Mouse (Mus musculus) cerebellum, adult 2 months (tissue): Measurements from ENCODE around the gene Zfp354b. TPM values are rescaled to one million over a fixed set of nuclear protein-coding genes. Genes with fewer than 3 reads are reported as not detected.

ENCODE experiments used
- DNase-seq, 2 experiments: peaks; one replicate each; pipeline ENCODE4 v3.0.0; 2021
- H3K27ac ChIP-seq: fragments of 200-500 bp; 2 replicates; pipeline ENCODE4 v1.5.1; 2012; ENCODE audit warnings: low read length, control low read depth, inconsistent platforms; ENCODE audit not compliant: insufficient read depth
- H3K27me3 ChIP-seq: fragments of 200-500 bp; 2 replicates; pipeline ENCODE4 v1.6.1; 2012; ENCODE audit warnings: inconsistent platforms, mild to moderate bottlenecking, low read length, moderate library complexity; ENCODE audit not compliant: control insufficient read depth, insufficient read depth
- H3K4me1 ChIP-seq: fragments of 200-500 bp; 2 replicates; pipeline ENCODE4 v1.6.1; 2011; ENCODE audit warnings: low read length; ENCODE audit not compliant: control insufficient read depth, insufficient read depth
- H3K4me3 ChIP-seq: fragments of 200-500 bp; replicated peaks from 2 replicates; pipeline ENCODE3; 2011; ENCODE audit warnings: mild to moderate bottlenecking, low read depth, low read length, control low read depth; ENCODE audit not compliant: insufficient read depth
- CTCF ChIP-seq: fragments of 200-500 bp; IDR thresholded peaks from 2 replicates; pipeline ENCODE4 v1.5.1; 2011; ENCODE audit warnings: low read depth, mild to moderate bottlenecking, control low read depth, low read length, moderate library complexity, borderline replicate concordance; ENCODE audit not compliant: insufficient read depth
- POLR2A ChIP-seq: fragments of 200-500 bp; IDR thresholded peaks from 2 replicates; pipeline ENCODE4 v1.6.1; 2011; ENCODE audit warnings: low read length, control low read depth, borderline replicate concordance; ENCODE audit not compliant: insufficient read depth
- WGBS: fragments of 180-500 bp; shearing (Covaris S2); methylation state at CpG from one replicate; pipeline ENCODE4 v1.1.7; 2018; 5-methylcytosine and 5-hydroxymethylcytosine counted together
- polyA plus RNA-seq: library from polyadenylated mRNA; depleted of rRNA; stranded (reverse); fragments of >200 nt; gene quantifications from 2 replicates; pipeline ENCODE4 v1.2.3, GENCODE M21; 2012

The Zfp354b gene
- polyA plus RNA-seq, 1 experiment, result 3.6 TPM

GRCm38 (mm10) chr11:50913301-50913700 is 18.1 kb downstream of the Zfp354b start:
- no peaks in the 10 kb centered on the region for H3K27me3 ChIP-seq
- no peak overlapping the region for H3K27ac ChIP-seq
- no peak overlapping the region for H3K4me3 ChIP-seq
- H3K4me1 ChIP-seq, result no peaks in the 10 kb centered on the region
- DNase-seq, result no peak
- WGBS, result 88% methylated on average over 1 of the region's 1 CpGs
- TF ChIP-seq POLR2A (no peak), CTCF (no peak)

GRCm38 (mm10) chr11:50908136-50908535 is 23.3 kb downstream of the Zfp354b start:
- H3K27ac ChIP-seq, result no peak overlapping the region
- no peak overlapping the region for H3K4me3 ChIP-seq
- no peak for TF ChIP-seq POLR2A
- TF ChIP-seq CTCF, result no peak
- WGBS, result 94% methylated on average over 5 of the region's 5 CpGs
- H3K4me1 ChIP-seq, result no peaks in the 10 kb centered on the region
- H3K27me3 ChIP-seq, result no peaks in the 10 kb centered on the region
- no peak for DNase-seq

- 89% methylated on average over 1 of the region's 1 CpGs for WGBS
- DNase-seq, result no peak
- no peaks in the 10 kb centered on the region for H3K27me3 ChIP-seq
- no peak for TF ChIP-seq CTCF
- no peak for TF ChIP-seq POLR2A
- H3K27ac ChIP-seq, result no peak overlapping the region
- no peaks in the 10 kb centered on the region for H3K4me1 ChIP-seq
- H3K4me3 ChIP-seq, result no peak overlapping the region
These were observed 34.1 kb downstream of the Zfp354b start for GRCm38 (mm10) chr11:50897359-50897758.

- Histone ChIP-seq H3K4me3 (no peak overlapping the region), H3K27ac (no peak overlapping the region), H3K4me1 (peaks cover 3% of the 10 kb centered on the region; the same call in 1 of the 2 replicates), H3K27me3 (no peaks in the 10 kb centered on the region)
- DNase-seq, result no peak
- TF ChIP-seq POLR2A, result no peak
- TF ChIP-seq CTCF, result no peak
- 51% methylated on average over 2 of the region's 2 CpGs for WGBS
These were observed 39.0 kb downstream of the Zfp354b start for GRCm38 (mm10) chr11:50892441-50892840.

- TF ChIP-seq POLR2A, result peak; percentile 80; the same call in 1 of the 2 replicates
- TF ChIP-seq CTCF, result no peak
- H3K27me3 ChIP-seq, result no peaks in the 10 kb centered on the region
- DNase-seq, result peak; percentile 94 to 97
- peak within 1 kb of the TSS; percentile 53; the same call in 1 of the 2 replicates for H3K27ac ChIP-seq
- H3K4me1 ChIP-seq, result peaks cover 8% of the 10 kb centered on the region; the same call in 1 of the 2 replicates
- WGBS, result 5% methylated on average over 26 of the region's 26 CpGs
- peak within 1 kb of the TSS; percentile 88 for H3K4me3 ChIP-seq
These were observed 43.9 kb downstream of the Zfp354b start, which contains the start of gene Zfp454 for GRCm38 (mm10) chr11:50887390-50888128. TSS of gene Zfp454 (minus strand) at chr11:50887651.

DNA sequence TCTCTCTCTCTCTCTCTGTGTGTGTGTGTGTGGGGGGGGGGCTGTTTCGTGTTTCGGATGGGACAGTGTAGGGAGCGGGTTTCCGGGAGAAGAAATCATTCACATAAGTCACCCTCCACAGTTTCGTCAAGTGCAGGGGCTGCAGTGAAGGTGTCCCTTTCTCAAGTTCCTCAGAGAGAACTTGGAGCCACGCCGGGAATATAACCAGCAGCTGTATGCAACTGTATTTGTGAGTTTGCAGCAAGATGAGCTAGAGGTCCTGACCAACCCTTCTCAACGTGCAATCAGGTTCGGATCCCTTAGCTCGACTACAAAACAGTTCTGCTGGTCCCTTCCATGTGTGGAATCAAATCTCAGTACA is 44.5 kb downstream of the Zfp354b start:
- no peak for DNase-seq
- Histone ChIP-seq H3K4me3 (peak overlapping the region; percentile 88), H3K27ac (no peak overlapping the region), H3K27me3 (no peaks in the 10 kb centered on the region), H3K4me1 (peaks cover 8% of the 10 kb centered on the region; the same call in 1 of the 2 replicates)
- 3% methylated on average over 10 of the region's 10 CpGs for WGBS
- no peak for TF ChIP-seq POLR2A
- no peak for TF ChIP-seq CTCF

DNA sequence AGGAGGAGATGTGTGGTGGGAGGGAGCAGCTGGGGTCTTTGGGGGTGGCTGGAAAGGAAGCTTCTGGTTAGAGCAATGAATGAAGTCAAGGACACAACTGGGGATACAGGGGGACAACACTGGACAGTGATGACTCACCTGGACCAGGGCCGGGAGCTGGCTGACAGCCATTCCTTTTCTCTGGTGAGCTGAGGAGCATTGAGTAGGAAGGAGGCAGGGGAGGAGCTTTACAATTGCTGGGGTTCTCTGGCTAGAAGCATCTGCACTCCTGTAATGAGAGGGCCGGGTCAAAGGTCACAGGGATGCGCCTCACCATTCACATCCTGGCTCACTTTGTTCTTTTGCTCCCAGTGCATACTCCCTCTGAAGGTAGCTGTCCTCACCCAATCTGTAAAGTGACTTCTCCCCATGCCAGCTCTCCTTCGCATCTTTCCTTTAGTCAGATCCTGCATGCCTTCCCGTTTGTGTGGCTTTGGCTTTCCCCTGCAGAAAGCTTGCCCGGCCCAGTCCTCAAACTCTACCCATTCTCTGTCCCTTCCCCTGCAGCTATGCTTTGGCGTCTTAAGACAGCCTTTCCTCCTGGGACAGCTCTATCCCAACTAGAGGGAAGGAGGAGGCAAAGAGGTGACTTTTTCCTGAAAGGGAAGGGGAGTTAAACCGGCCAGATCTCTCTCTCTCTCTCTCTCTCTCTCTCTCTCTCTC is 45.1 kb downstream of the Zfp354b start:
- H3K4me3 ChIP-seq, result peak overlapping the region; percentile 13
- H3K27me3 ChIP-seq, result no peaks in the 10 kb centered on the region
- 33% methylated on average over 8 of the region's 8 CpGs for WGBS
- TF ChIP-seq CTCF, result no peak
- TF ChIP-seq POLR2A, result no peak
- DNase-seq, result peak; percentile 48 to 49
- H3K4me1 ChIP-seq, result peaks cover 8% of the 10 kb centered on the region; the same call in 1 of the 2 replicates
- no peak overlapping the region for H3K27ac ChIP-seq
